Mouse (Mus musculus): ENCODE results near the gene 4931409K22Rik. TPM values are rescaled to one million over a fixed set of nuclear protein-coding genes. Genes with fewer than 3 reads are reported as not detected.
A peak's percentile ranks its signal among the peaks of the same experiment; 100 is the strongest.

4931409K22Rik gene
- polyA plus RNA-seq, 1 experiment from 2014 or later, result 0.13 TPM

GRCm38 (mm10) chr5:24553621-24554244, 2.9 kb downstream of the 4931409K22Rik start:
- Histone ChIP-seq H3K4me3 (ENCODE audit: low read length) (no peak overlapping the region), H3K27me3 (replicated peaks; ENCODE audit: control insufficient read depth, insufficient read depth, low read length) (no peaks in the 10 kb centered on the region), H3K36me3 (ENCODE audit: control insufficient read depth, insufficient read depth, low read length) (no peaks in the 10 kb centered on the region), H3K4me2 (ENCODE audit: low read length) (no peak overlapping the region), H3K27ac (ENCODE audit: low read depth, low read length) (no peak overlapping the region), H3K4me1 (ENCODE audit: control insufficient read depth, insufficient read depth, low read depth, low read length) (peaks cover 12% of the 10 kb centered on the region), H3K9me3 (ENCODE audit: control insufficient read depth, low read length) (peaks cover 3% of the 10 kb centered on the region; the same call in 1 of the 2 replicates), H3K9ac (ENCODE audit: low read depth, low read length) (no peak overlapping the region)
- WGBS, result 79% methylated on average over 5 of the region's 5 CpGs
- no peak for ATAC-seq

- Histone ChIP-seq H3K4me2 (ENCODE audit: low read length) (peak overlapping the region; percentile 50), H3K27ac (ENCODE audit: low read depth, low read length) (no peak overlapping the region), H3K9me3 (ENCODE audit: control insufficient read depth, low read length) (peaks cover 3% of the 10 kb centered on the region; the same call in 1 of the 2 replicates), H3K36me3 (ENCODE audit: control insufficient read depth, insufficient read depth, low read length) (no peaks in the 10 kb centered on the region), H3K27me3 (replicated peaks; ENCODE audit: control insufficient read depth, insufficient read depth, low read length) (no peaks in the 10 kb centered on the region), H3K4me3 (ENCODE audit: low read length) (no peak overlapping the region), H3K4me1 (ENCODE audit: control insufficient read depth, insufficient read depth, low read depth, low read length) (peaks cover 12% of the 10 kb centered on the region), H3K9ac (ENCODE audit: low read depth, low read length) (no peak overlapping the region)
- WGBS, result 44% methylated on average over 2 of the region's 2 CpGs
- ATAC-seq, result no peak
These were observed 5.3 kb downstream of the 4931409K22Rik start for GRCm38 (mm10) chr5:24551317-24551688.

- H3K27ac ChIP-seq (ENCODE audit: low read depth, low read length), result no peak overlapping the region
- H3K9me3 ChIP-seq (ENCODE audit: control insufficient read depth, low read length), result no peaks in the 10 kb centered on the region; the same call in 1 of the 2 replicates
- H3K9ac ChIP-seq (ENCODE audit: low read depth, low read length), result peak overlapping the region; percentile 22; the same call in 1 of the 2 replicates
- H3K36me3 ChIP-seq (ENCODE audit: control insufficient read depth, insufficient read depth, low read length), result no peaks in the 10 kb centered on the region
- H3K4me1 ChIP-seq (ENCODE audit: control insufficient read depth, insufficient read depth, low read depth, low read length), result peaks cover 12% of the 10 kb centered on the region
- ATAC-seq, result peak; percentile 83
- 29% methylated on average over 26 of the region's 26 CpGs for WGBS
- peak overlapping the region; percentile 50 for H3K4me2 ChIP-seq (ENCODE audit: low read length)
- peak overlapping the region; percentile 12; the same call in 1 of the 2 replicates for H3K4me3 ChIP-seq (ENCODE audit: low read length)
- no peaks in the 10 kb centered on the region for H3K27me3 ChIP-seq (replicated peaks; ENCODE audit: control insufficient read depth, insufficient read depth, low read length)
These were observed 5.9 kb downstream of the 4931409K22Rik start for GRCm38 (mm10) chr5:24550598-24551316.

GRCm38 (mm10) chr5:24542643-24543042, 14.0 kb downstream of the 4931409K22Rik start:
- H3K27ac ChIP-seq (ENCODE audit: low read depth, low read length), result no peak overlapping the region
- WGBS, result 82% methylated on average over 7 of the region's 7 CpGs
- no peaks in the 10 kb centered on the region for H3K9me3 ChIP-seq (ENCODE audit: control insufficient read depth, low read length)
- peaks cover 4% of the 10 kb centered on the region for H3K4me1 ChIP-seq (ENCODE audit: control insufficient read depth, insufficient read depth, low read depth, low read length)
- no peaks in the 10 kb centered on the region; the same call in 1 of the 2 replicates for H3K27me3 ChIP-seq (replicated peaks; ENCODE audit: control insufficient read depth, insufficient read depth, low read length)
- H3K4me3 ChIP-seq (ENCODE audit: low read length), result no peak overlapping the region
- H3K9ac ChIP-seq (ENCODE audit: low read depth, low read length), result no peak overlapping the region
- no peak for ATAC-seq
- H3K36me3 ChIP-seq (ENCODE audit: control insufficient read depth, insufficient read depth, low read length), result no peaks in the 10 kb centered on the region
- H3K4me2 ChIP-seq (ENCODE audit: low read length), result no peak overlapping the region

- ATAC-seq, result no peak
- H3K4me2 ChIP-seq (ENCODE audit: low read length), result no peak overlapping the region
These were observed 15.5 kb downstream of the 4931409K22Rik start for GRCm38 (mm10) chr5:24541144-24541569.

GRCm38 (mm10) chr5:24540387-24541143, 16.0 kb downstream of the 4931409K22Rik start, which contains the start of gene Asb10:
Gene Asb10 (minus strand): TSS chr5:24540978.
- Histone ChIP-seq H3K4me2 (ENCODE audit: low read length) (no peak within 1 kb of the TSS), H3K36me3 (ENCODE audit: control insufficient read depth, insufficient read depth, low read length) (no peaks in the 10 kb centered on the region), H3K27me3 (replicated peaks; ENCODE audit: control insufficient read depth, insufficient read depth, low read length) (peaks cover 2% of the 10 kb centered on the region; the same call in 1 of the 2 replicates), H3K4me1 (ENCODE audit: control insufficient read depth, insufficient read depth, low read depth, low read length) (peaks cover 4% of the 10 kb centered on the region), H3K9me3 (ENCODE audit: control insufficient read depth, low read length) (no peaks in the 10 kb centered on the region), H3K27ac (ENCODE audit: low read depth, low read length) (no peak within 1 kb of the TSS), H3K4me3 (ENCODE audit: low read length) (no peak within 1 kb of the TSS), H3K9ac (ENCODE audit: low read depth, low read length) (no peak within 1 kb of the TSS)
- 44% methylated on average over 14 of the region's 14 CpGs for WGBS
- no peak for ATAC-seq

More at GRCm38 (mm10) chr5:24541144-24541569, 15.5 kb downstream of the 4931409K22Rik start:
- H3K27ac ChIP-seq (ENCODE audit: low read depth, low read length), result no peak overlapping the region
- H3K36me3 ChIP-seq (ENCODE audit: control insufficient read depth, insufficient read depth, low read length), result no peaks in the 10 kb centered on the region
- H3K4me3 ChIP-seq (ENCODE audit: low read length), result no peak overlapping the region
- no peaks in the 10 kb centered on the region; the same call in 1 of the 2 replicates for H3K27me3 ChIP-seq (replicated peaks; ENCODE audit: control insufficient read depth, insufficient read depth, low read length)
- H3K9ac ChIP-seq (ENCODE audit: low read depth, low read length), result no peak overlapping the region
- no peaks in the 10 kb centered on the region for H3K9me3 ChIP-seq (ENCODE audit: control insufficient read depth, low read length)
- H3K4me1 ChIP-seq (ENCODE audit: control insufficient read depth, insufficient read depth, low read depth, low read length), result peaks cover 4% of the 10 kb centered on the region
- 42% methylated on average over 6 of the region's 6 CpGs for WGBS

- no peaks in the 10 kb centered on the region for H3K9me3 ChIP-seq (ENCODE audit: control insufficient read depth, low read length)
- 81% methylated on average over 22 of the region's 22 CpGs for WGBS
- no peak overlapping the region for H3K4me3 ChIP-seq (ENCODE audit: low read length)
- H3K4me2 ChIP-seq (ENCODE audit: low read length), result no peak overlapping the region
- H3K27me3 ChIP-seq (replicated peaks; ENCODE audit: control insufficient read depth, insufficient read depth, low read length), result peaks cover 2% of the 10 kb centered on the region; the same call in 1 of the 2 replicates
- no peaks in the 10 kb centered on the region for H3K36me3 ChIP-seq (ENCODE audit: control insufficient read depth, insufficient read depth, low read length)
- no peak for ATAC-seq
- H3K4me1 ChIP-seq (ENCODE audit: control insufficient read depth, insufficient read depth, low read depth, low read length), result peaks cover 4% of the 10 kb centered on the region
- no peak overlapping the region for H3K27ac ChIP-seq (ENCODE audit: low read depth, low read length)
- H3K9ac ChIP-seq (ENCODE audit: low read depth, low read length), result no peak overlapping the region
These were observed 16.9 kb downstream of the 4931409K22Rik start for GRCm38 (mm10) chr5:24539571-24540296.

- no peaks in the 10 kb centered on the region for H3K36me3 ChIP-seq (ENCODE audit: control insufficient read depth, insufficient read depth, low read length)
- H3K27ac ChIP-seq (ENCODE audit: low read depth, low read length), result no peak overlapping the region
- H3K4me1 ChIP-seq (ENCODE audit: control insufficient read depth, insufficient read depth, low read depth, low read length), result peaks cover 4% of the 10 kb centered on the region
- H3K27me3 ChIP-seq (replicated peaks; ENCODE audit: control insufficient read depth, insufficient read depth, low read length), result peaks cover 2% of the 10 kb centered on the region; the same call in 1 of the 2 replicates
- 61% methylated on average over 16 of the region's 16 CpGs for WGBS
- no peak for ATAC-seq
- H3K4me3 ChIP-seq (ENCODE audit: low read length), result no peak overlapping the region
- H3K9me3 ChIP-seq (ENCODE audit: control insufficient read depth, low read length), result no peaks in the 10 kb centered on the region
- H3K4me2 ChIP-seq (ENCODE audit: low read length), result no peak overlapping the region
- H3K9ac ChIP-seq (ENCODE audit: low read depth, low read length), result no peak overlapping the region; the same call in 1 of the 2 replicates
These were observed 19.0 kb downstream of the 4931409K22Rik start for GRCm38 (mm10) chr5:24537618-24538017.
